Mouse (Mus musculus) bone marrow macrophage, adult 2 months (primary cell): ENCODE results near the gene Pla2g2e.

Experiments used
- CTCF ChIP-seq: IDR thresholded peaks from 2 replicates; pipeline ENCODE4 v1.5.1; 2012; ENCODE audit warnings: low read depth, mild to moderate bottlenecking, low read length, moderate library complexity
- POLR2A ChIP-seq: IDR thresholded peaks from 2 replicates; pipeline ENCODE4 v1.6.1; 2012; ENCODE audit warnings: mild to moderate bottlenecking, low read depth, low read length, borderline replicate concordance

GRCm38 (mm10) chr4:138859245-138859644 is 18.5 kb upstream of the Pla2g2e start:
- TF ChIP-seq CTCF (no peak), POLR2A (no peak)
